Mouse (Mus musculus) hindbrain, embryonic 16.5 days (tissue): ENCODE measurements at regions not wholly inside any gene's neighbourhood (a gene's known extent, or its start where the extent isn't known, plus 50 kb on each side); places are given as distances from the start of the nearest gene placed in this dataset.
A peak's percentile ranks its signal among the peaks of the same experiment; 100 is the strongest.

ENCODE experiments used
- ATAC-seq: fragments of 200-750 bp; cut with Nextera tagmentation; 2 replicates; pipeline ENCODE4 v1.8.0; 2017; ENCODE audit warnings: moderate TSS enrichment, moderate library complexity
- H3K27ac ChIP-seq: fragments of 300-500 bp; sonication (generic); 2 replicates; pipeline ENCODE4 v1.5.1; 2014; ENCODE audit warnings: low read depth, mild to moderate bottlenecking, control low read depth, low read length, moderate library complexity
- H3K27me3 ChIP-seq: fragments of 300-500 bp; sonication (generic); replicated peaks from 2 replicates; pipeline ENCODE4 v1.6.1; 2014; ENCODE audit warnings: low read length; ENCODE audit not compliant: control insufficient read depth, insufficient read depth
- H3K36me3 ChIP-seq: fragments of 300-500 bp; sonication (generic); 2 replicates; pipeline ENCODE4 v1.6.1; 2014; ENCODE audit warnings: mild to moderate bottlenecking, low read length, moderate library complexity, mixed read lengths; ENCODE audit not compliant: control insufficient read depth, insufficient read depth
- H3K4me1 ChIP-seq: fragments of 300-500 bp; sonication (generic); 2 replicates; pipeline ENCODE4 v1.6.1; 2014; ENCODE audit warnings: low read depth, low read length; ENCODE audit not compliant: control insufficient read depth, insufficient read depth
- H3K4me2 ChIP-seq: fragments of 300-500 bp; sonication (generic); 2 replicates; pipeline ENCODE4 v1.6.1; 2014; ENCODE audit warnings: mild to moderate bottlenecking, low read length, control low read depth, moderate library complexity
- H3K4me3 ChIP-seq: fragments of 300-500 bp; sonication (generic); 2 replicates; pipeline ENCODE4 v1.5.1; 2014; ENCODE audit warnings: mild to moderate bottlenecking, low read length, control low read depth, moderate library complexity
- H3K9ac ChIP-seq: fragments of 300-500 bp; sonication (generic); 2 replicates; pipeline ENCODE4 v1.6.1; 2014; ENCODE audit warnings: low read depth, mild to moderate bottlenecking, control low read depth, low read length, moderate library complexity
- H3K9me3 ChIP-seq: fragments of 300-500 bp; sonication (generic); 2 replicates; pipeline ENCODE4 v1.6.1; 2014; ENCODE audit warnings: mild to moderate bottlenecking, low read length, moderate library complexity; ENCODE audit not compliant: control insufficient read depth
- WGBS: fragments of 180-500 bp; shearing (Covaris S2); extraction: QIAGEN DNeasy Blood & Tissue Kit; methylation state at CpG from one replicate; pipeline ENCODE4 v1.1.7; 2014; 5-methylcytosine and 5-hydroxymethylcytosine counted together

GRCm38 (mm10) chr8:8871039-8871438, 180.7 kb upstream of the Arglu1 start:
- ATAC-seq = no peak
- H3K27me3 ChIP-seq = no peaks in the 10 kb centered on the region
- H3K4me2 ChIP-seq = no peak overlapping the region
- H3K4me3 ChIP-seq = no peak overlapping the region
- no peaks in the 10 kb centered on the region for H3K36me3 ChIP-seq
- H3K9me3 ChIP-seq = no peaks in the 10 kb centered on the region; the same call in 1 of the 2 replicates
- H3K27ac ChIP-seq = no peak overlapping the region
- no peak overlapping the region for H3K9ac ChIP-seq
- WGBS = 46% methylated on average over 8 of the region's 8 CpGs
- peaks cover 7% of the 10 kb centered on the region; the same call in 1 of the 2 replicates for H3K4me1 ChIP-seq

GRCm38 (mm10) chr8:8870487-8870886, 180.2 kb upstream of the Arglu1 start:
- peaks cover 7% of the 10 kb centered on the region; the same call in 1 of the 2 replicates for H3K4me1 ChIP-seq
- peak; percentile 65; the same call in 1 of the 2 replicates for ATAC-seq
- no peaks in the 10 kb centered on the region; the same call in 1 of the 2 replicates for H3K9me3 ChIP-seq
- no peak overlapping the region for H3K4me3 ChIP-seq
- no peak overlapping the region for H3K4me2 ChIP-seq
- H3K27ac ChIP-seq = no peak overlapping the region
- no peaks in the 10 kb centered on the region for H3K36me3 ChIP-seq
- no peak overlapping the region for H3K9ac ChIP-seq
- no peaks in the 10 kb centered on the region for H3K27me3 ChIP-seq
- WGBS = 4% methylated on average over 4 of the region's 4 CpGs

GRCm38 (mm10) chr8:8869338-8869737, 179.0 kb upstream of the Arglu1 start:
- Histone ChIP-seq H3K36me3 (no peaks in the 10 kb centered on the region), H3K9me3 (no peaks in the 10 kb centered on the region; the same call in 1 of the 2 replicates), H3K9ac (no peak overlapping the region), H3K27ac (no peak overlapping the region), H3K4me2 (no peak overlapping the region), H3K4me1 (peaks cover 7% of the 10 kb centered on the region; the same call in 1 of the 2 replicates), H3K27me3 (no peaks in the 10 kb centered on the region), H3K4me3 (no peak overlapping the region)
- 46% methylated on average over 6 of the region's 6 CpGs for WGBS
- ATAC-seq = no peak

- WGBS = 60% methylated on average over 8 of the region's 8 CpGs
Observed at GRCm38 (mm10) chr8:8867924-8868323, 177.6 kb upstream of the Arglu1 start.

GRCm38 (mm10) chr8:8867126-8867777, 176.9 kb upstream of the Arglu1 start:
- Histone ChIP-seq H3K9me3 (no peaks in the 10 kb centered on the region), H3K36me3 (no peaks in the 10 kb centered on the region), H3K27ac (no peak overlapping the region), H3K4me1 (peaks cover 7% of the 10 kb centered on the region; the same call in 1 of the 2 replicates), H3K9ac (no peak overlapping the region), H3K27me3 (no peaks in the 10 kb centered on the region), H3K4me3 (no peak overlapping the region), H3K4me2 (no peak overlapping the region)
- no peak for ATAC-seq
- WGBS = 67% methylated on average over 9 of the region's 9 CpGs

More at GRCm38 (mm10) chr8:8867924-8868323, 177.6 kb upstream of the Arglu1 start:
- Histone ChIP-seq H3K9ac (no peak overlapping the region), H3K4me2 (no peak overlapping the region), H3K9me3 (no peaks in the 10 kb centered on the region), H3K36me3 (no peaks in the 10 kb centered on the region), H3K27me3 (no peaks in the 10 kb centered on the region), H3K27ac (no peak overlapping the region), H3K4me1 (peaks cover 7% of the 10 kb centered on the region; the same call in 1 of the 2 replicates), H3K4me3 (no peak overlapping the region)
- ATAC-seq = no peak

GRCm38 (mm10) chr8:8862767-8863166, 172.4 kb upstream of the Arglu1 start:
- peak; percentile 27; the same call in 1 of the 2 replicates for ATAC-seq
- no peak overlapping the region for H3K4me3 ChIP-seq
- H3K36me3 ChIP-seq = no peaks in the 10 kb centered on the region
- WGBS = 78% methylated on average over 6 of the region's 6 CpGs
- no peaks in the 10 kb centered on the region for H3K27me3 ChIP-seq
- no peak overlapping the region for H3K27ac ChIP-seq
- H3K9ac ChIP-seq = no peak overlapping the region
- no peaks in the 10 kb centered on the region for H3K4me1 ChIP-seq
- no peak overlapping the region for H3K4me2 ChIP-seq
- H3K9me3 ChIP-seq = no peaks in the 10 kb centered on the region

- Histone ChIP-seq H3K4me3 (no peak overlapping the region), H3K4me1 (no peaks in the 10 kb centered on the region), H3K9me3 (no peaks in the 10 kb centered on the region), H3K36me3 (no peaks in the 10 kb centered on the region), H3K9ac (no peak overlapping the region), H3K27ac (no peak overlapping the region), H3K4me2 (no peak overlapping the region), H3K27me3 (no peaks in the 10 kb centered on the region)
- 55% methylated on average over 9 of the region's 9 CpGs for WGBS
- no peak for ATAC-seq
Observed at GRCm38 (mm10) chr8:8861331-8861940, 171.1 kb upstream of the Arglu1 start.

GRCm38 (mm10) chr8:8858636-8859035, 168.3 kb upstream of the Arglu1 start:
- no peak overlapping the region for H3K4me3 ChIP-seq
- no peaks in the 10 kb centered on the region for H3K36me3 ChIP-seq
- no peak for ATAC-seq
- no peaks in the 10 kb centered on the region for H3K9me3 ChIP-seq
- H3K4me1 ChIP-seq = no peaks in the 10 kb centered on the region
- no peak overlapping the region for H3K27ac ChIP-seq
- H3K27me3 ChIP-seq = no peaks in the 10 kb centered on the region
- 68% methylated on average over 3 of the region's 3 CpGs for WGBS
- H3K4me2 ChIP-seq = no peak overlapping the region
- no peak overlapping the region for H3K9ac ChIP-seq

- H3K9me3 ChIP-seq = no peaks in the 10 kb centered on the region
- WGBS = 39% methylated on average over 7 of the region's 7 CpGs
- H3K4me1 ChIP-seq = no peaks in the 10 kb centered on the region
- no peaks in the 10 kb centered on the region for H3K36me3 ChIP-seq
- no peak overlapping the region for H3K4me2 ChIP-seq
- no peak overlapping the region for H3K27ac ChIP-seq
- no peak overlapping the region for H3K4me3 ChIP-seq
- no peaks in the 10 kb centered on the region for H3K27me3 ChIP-seq
- ATAC-seq = no peak
- H3K9ac ChIP-seq = no peak overlapping the region
Observed at GRCm38 (mm10) chr8:8852656-8853366, 162.5 kb upstream of the Arglu1 start.
